Mouse (Mus musculus) layer of hippocampus, postnatal 14 days (tissue): Measurements from ENCODE around the gene Itih4. TPM values are rescaled to one million over a fixed set of nuclear protein-coding genes. Genes with fewer than 3 reads are reported as not detected.

ENCODE experiments used
- DNase-seq, 2 experiments: peaks; one replicate each; pipeline ENCODE4 v3.0.0; 2021 to 2022; ENCODE audit warnings: low spot score in 2 of 2, mixed read lengths in 1 of 2
- total RNA-seq, 2 experiments: library from RNA; stranded (reverse); gene quantifications; 2 replicates each; pipeline ENCODE4 v1.2.3; 2021

Itih4 gene
- total RNA-seq, 2 experiments from 2014 or later: not detected

GRCm38 (mm10) chr14:30878958-30879571 is 7.2 kb upstream of the Itih4 start, which contains the start of gene Mustn1:
TSS of gene Mustn1 (plus strand) at chr14:30879200.
- DNase-seq: peak in 1 of 2 experiments; percentile 26

GRCm38 (mm10) chr14:30879794-30880193 is 6.5 kb upstream of the Itih4 start:
- DNase-seq: no peak

GRCm38 (mm10) chr14:30880251-30880650 is 6.0 kb upstream of the Itih4 start:
- no peak for DNase-seq

- peak in 1 of 2 experiments; percentile 34 for DNase-seq
These were observed 5.2 kb upstream of the Itih4 start for GRCm38 (mm10) chr14:30880811-30881717.

GRCm38 (mm10) chr14:30881718-30882108 is 4.6 kb upstream of the Itih4 start:
- DNase-seq: no peak

- no peak for DNase-seq
These were observed 978 bp upstream of the Itih4 start for GRCm38 (mm10) chr14:30885298-30885697.

- DNase-seq: peak in 1 of 2 experiments; percentile 22
These were observed 2.0 kb downstream of the Itih4 start for GRCm38 (mm10) chr14:30888271-30888732.

GRCm38 (mm10) chr14:30899972-30900371 is 13.7 kb downstream of the Itih4 start:
- DNase-seq: no peak

GRCm38 (mm10) chr14:30902628-30903027 is 16.4 kb downstream of the Itih4 start:
- no peak for DNase-seq

- DNase-seq: no peak
These were observed 16.8 kb downstream of the Itih4 start for GRCm38 (mm10) chr14:30903036-30903435.

- DNase-seq: no peak
These were observed 18.0 kb downstream of the Itih4 start for GRCm38 (mm10) chr14:30904307-30904706.

GRCm38 (mm10) chr14:30906001-30906400 is 19.7 kb downstream of the Itih4 start:
- no peak for DNase-seq

GRCm38 (mm10) chr14:30907814-30908265 is 21.6 kb downstream of the Itih4 start:
- DNase-seq: peak in 1 of 2 experiments; percentile 22

GRCm38 (mm10) chr14:30911141-30911540 is 24.9 kb downstream of the Itih4 start:
- no peak for DNase-seq

- no peak for DNase-seq
These were observed 26.4 kb downstream of the Itih4 start for GRCm38 (mm10) chr14:30912641-30913040.

GRCm38 (mm10) chr14:30913404-30913803 is 27.1 kb downstream of the Itih4 start:
- no peak for DNase-seq

- no peak for DNase-seq
These were observed 30.2 kb downstream of the Itih4 start for GRCm38 (mm10) chr14:30916516-30916915.

GRCm38 (mm10) chr14:30922053-30922670 is 35.9 kb downstream of the Itih4 start:
- peak in 1 of 2 experiments; percentile 26 for DNase-seq

GRCm38 (mm10) chr14:30923375-30924105 is 37.3 kb downstream of the Itih4 start, which contains the start of gene Itih3:
TSS of gene Itih3 (minus strand) at chr14:30923760.
- DNase-seq: peak; percentile 29 to 63

- DNase-seq: no peak
These were observed 39.2 kb downstream of the Itih4 start for GRCm38 (mm10) chr14:30925492-30925891.

- no peak for DNase-seq
These were observed 44.1 kb downstream of the Itih4 start for GRCm38 (mm10) chr14:30930386-30930785.
